Mouse (Mus musculus) lung, adult 2 months (tissue): ENCODE data around the gene Spdya. TPM values are rescaled to one million over a fixed set of nuclear protein-coding genes. Genes with fewer than 3 reads are reported as not detected.

Source experiments
- DNase-seq: peaks from one replicate; pipeline ENCODE4 v3.0.0; 2022
- H3K4me1 ChIP-seq: fragments of 200-500 bp; 2 replicates; pipeline ENCODE4 v1.6.1; 2011; ENCODE audit warnings: low read length; ENCODE audit not compliant: control insufficient read depth, insufficient read depth
- H3K4me3 ChIP-seq: fragments of 200-500 bp; replicated peaks from 2 replicates; pipeline ENCODE3; 2011; ENCODE audit warnings: low read depth, mild to moderate bottlenecking, control low read depth, low read length; ENCODE audit errors: extremely low read depth
- CTCF ChIP-seq: fragments of 200-500 bp; IDR thresholded peaks from 2 replicates; pipeline ENCODE4 v1.5.1; 2011; ENCODE audit warnings: mild to moderate bottlenecking, low read length, control low read depth; ENCODE audit not compliant: insufficient read depth
- POLR2A ChIP-seq: fragments of 200-500 bp; IDR thresholded peaks from 2 replicates; pipeline ENCODE4 v1.6.1; 2011; ENCODE audit warnings: low read depth, mild to moderate bottlenecking, control low read depth, low read length, borderline replicate concordance; ENCODE audit errors: extremely low read depth
- WGBS: fragments of 180-500 bp; shearing (Covaris S2); methylation state at CpG from one replicate; pipeline ENCODE4 v1.1.7; 2018; 5-methylcytosine and 5-hydroxymethylcytosine counted together
- polyA plus RNA-seq: library from polyadenylated mRNA; depleted of rRNA; stranded (reverse); fragments of >200 nt; gene quantifications from 2 replicates; pipeline ENCODE4 v1.2.3, GENCODE M21; 2012

Spdya gene
- polyA plus RNA-seq, 1 experiment: not detected

DNA sequence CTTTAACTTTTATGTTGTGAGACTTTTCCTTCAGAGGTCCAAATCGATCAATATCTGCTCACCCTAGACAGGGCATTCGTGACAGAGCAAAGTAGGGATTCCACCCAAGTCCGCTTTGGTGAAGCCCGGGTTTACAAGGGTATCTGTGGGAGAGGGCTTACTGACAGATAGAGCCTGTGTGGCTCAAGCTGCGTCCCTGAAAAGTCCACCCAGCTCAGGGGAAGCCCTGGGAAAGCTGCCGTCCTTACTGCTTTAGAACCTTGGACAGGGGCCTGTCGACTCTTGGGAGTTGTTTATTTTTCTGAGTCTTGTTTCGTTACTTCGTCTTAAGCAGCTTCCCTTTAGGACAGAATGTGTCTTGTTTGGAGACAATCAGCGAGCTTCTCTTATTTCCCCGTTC lies 1.0 kb downstream of the Spdya start:
- TF ChIP-seq POLR2A (no peak), CTCF (no peak)
- 10% methylated on average over 11 of the region's 11 CpGs for WGBS
- DNase-seq: peak; percentile 5
- H3K4me1 ChIP-seq: no peaks in the 10 kb centered on the region
- H3K4me3 ChIP-seq: no peak overlapping the region

DNA sequence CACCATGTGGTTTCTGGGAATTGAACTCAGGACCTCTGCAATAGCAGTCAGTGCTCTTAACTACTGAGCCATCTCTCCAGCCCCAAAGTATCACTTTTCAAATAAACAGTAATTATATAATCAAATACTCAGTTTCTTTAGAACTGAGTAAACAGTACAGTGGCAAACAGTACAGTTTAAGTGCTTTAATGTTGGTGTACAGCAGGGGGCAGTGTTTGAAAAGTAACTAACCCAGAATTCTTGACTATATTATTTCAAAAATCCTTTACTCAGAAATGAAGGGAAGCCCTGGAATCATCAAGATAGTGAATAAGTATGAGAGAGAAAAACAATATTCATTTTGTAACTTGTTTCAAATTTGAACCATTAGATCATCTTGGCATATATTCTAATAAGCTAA lies 9.8 kb downstream of the Spdya start:
- DNase-seq: no peak
- no peaks in the 10 kb centered on the region for H3K4me1 ChIP-seq

DNA sequence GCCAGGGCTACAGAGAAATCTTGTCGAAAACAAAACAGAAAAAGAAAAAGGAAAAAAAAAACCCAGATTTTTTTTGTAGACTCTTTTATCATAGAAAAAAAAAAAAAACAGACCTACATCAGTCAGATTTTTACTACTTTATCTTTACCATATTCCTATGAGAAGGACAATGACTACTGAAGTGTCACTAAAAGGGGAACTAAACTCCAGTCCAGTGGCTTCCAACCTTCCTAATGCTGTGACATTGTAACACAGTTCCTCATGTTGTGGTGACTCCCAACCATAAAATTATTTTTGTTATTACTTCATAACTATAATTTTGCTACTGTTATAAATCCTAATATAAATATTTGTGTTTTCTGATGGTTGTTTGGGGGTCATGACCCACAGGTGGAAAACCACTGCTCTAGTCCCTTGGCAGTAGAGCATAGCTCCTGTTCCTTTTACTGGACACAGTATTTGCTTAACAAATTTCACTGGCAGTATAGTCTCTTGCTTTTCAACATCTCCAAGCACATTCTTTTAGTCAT lies 27.4 kb downstream of the Spdya start:
- no peaks in the 10 kb centered on the region for H3K4me1 ChIP-seq

More for the DNA sequence above, 9.8 kb downstream of the Spdya start:
- TF ChIP-seq CTCF (no peak), POLR2A (no peak)
- H3K4me3 ChIP-seq: no peak overlapping the region

DNA sequence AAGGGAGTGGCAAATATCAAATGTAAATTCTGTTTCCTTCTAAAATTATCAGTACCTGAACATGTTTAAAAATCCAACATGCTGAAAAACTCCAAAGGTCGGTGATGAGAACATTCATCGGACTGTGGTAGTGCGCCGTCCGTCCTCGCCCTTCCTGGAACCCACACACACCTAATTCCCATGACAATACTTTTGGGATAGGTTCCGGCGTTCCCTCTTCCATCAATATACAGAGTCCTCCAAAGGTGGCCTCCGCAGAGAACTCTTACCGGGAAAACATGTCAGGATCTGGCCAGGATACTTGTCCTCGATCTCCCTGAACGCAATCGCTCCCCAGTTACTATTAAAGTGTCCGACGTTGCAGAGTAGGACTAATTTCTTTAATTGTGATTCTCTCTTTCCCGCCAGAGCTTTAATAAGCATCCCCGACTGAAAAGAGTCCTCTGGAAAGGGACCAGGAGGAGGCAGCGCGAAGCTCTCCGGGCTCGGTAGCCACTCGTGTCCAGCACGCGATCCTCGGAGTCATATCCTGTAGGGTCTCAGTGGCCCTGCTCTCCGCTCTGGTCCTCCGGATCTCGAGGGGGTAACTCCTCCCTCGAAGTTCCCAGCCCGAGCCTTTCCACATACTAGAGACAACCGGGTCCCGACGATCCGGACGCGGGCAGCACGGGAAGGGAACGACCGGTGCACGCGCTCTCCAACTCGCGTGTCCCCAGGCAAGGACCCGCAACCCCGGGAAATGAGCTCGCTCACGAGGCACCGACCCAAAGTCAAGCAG lies 46.2 kb downstream of the Spdya start:
- WGBS: under 1% methylated on average over 48 of the region's 48 CpGs
- DNase-seq: no peak
- Histone ChIP-seq H3K4me1 (peaks cover 10% of the 10 kb centered on the region; the same call in 1 of the 2 replicates), H3K4me3 (peak overlapping the region; percentile 95)
- TF ChIP-seq POLR2A (no peak), CTCF (no peak)

More for the DNA sequence above, 27.4 kb downstream of the Spdya start:
- no peak overlapping the region for H3K4me3 ChIP-seq
- TF ChIP-seq CTCF: no peak
- TF ChIP-seq POLR2A: no peak
- 77% methylated on average over 1 of the region's 1 CpGs for WGBS
- DNase-seq: no peak

DNA sequence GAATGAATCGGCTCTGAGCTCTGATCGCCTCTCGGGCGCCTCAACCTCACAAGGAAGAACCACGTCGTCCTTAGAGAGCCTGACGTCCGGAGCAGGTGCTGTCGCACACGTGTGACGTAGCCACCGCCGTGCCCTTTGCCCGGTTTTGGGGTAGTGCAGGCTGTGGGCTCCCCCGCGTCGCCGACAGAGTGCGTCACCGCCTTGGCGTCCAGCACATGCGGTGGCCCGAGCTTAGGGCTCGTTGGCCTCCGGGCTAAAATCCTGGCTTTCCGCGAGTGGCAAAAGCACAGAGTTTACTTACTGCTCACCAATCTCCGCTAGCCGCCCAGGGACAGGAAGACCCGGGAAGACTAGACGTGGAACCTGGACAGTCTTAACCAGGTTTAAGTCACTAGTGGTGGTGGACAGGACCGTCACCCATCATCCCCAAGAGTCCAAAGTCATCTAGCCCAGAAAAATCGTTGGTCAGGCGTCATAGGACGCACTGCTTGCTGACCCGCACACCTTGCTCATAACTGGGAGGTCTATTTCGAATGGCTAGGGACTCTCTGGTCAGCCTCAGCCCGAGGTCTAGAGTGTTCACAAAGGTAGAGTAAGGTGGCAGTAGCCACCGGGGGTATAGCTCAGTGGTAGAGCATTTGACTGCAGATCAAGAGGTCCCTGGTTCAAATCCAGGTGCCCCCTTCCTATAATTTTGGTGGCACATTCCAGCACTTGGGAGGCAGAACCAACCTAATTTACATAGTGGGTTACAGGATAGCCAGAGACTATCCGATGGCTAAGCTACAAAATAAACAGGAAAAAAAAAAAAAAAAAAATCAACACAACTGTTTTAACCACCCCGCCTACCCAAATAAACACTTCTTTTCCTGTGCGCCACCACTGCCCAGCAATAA lies 47.0 kb downstream of the Spdya start:
- peak; percentile 61; the same call in 1 of the 2 replicates for TF ChIP-seq POLR2A
- no peak for TF ChIP-seq CTCF
- Histone ChIP-seq H3K4me1 (peaks cover 10% of the 10 kb centered on the region; the same call in 1 of the 2 replicates), H3K4me3 (peak overlapping the region; percentile 95)
- peak; percentile 86 for DNase-seq
- WGBS: 4% methylated on average over 42 of the region's 42 CpGs

GRCm38 (mm10) chr17:71615638-71616318 lies 63.9 kb downstream of the Spdya start, which contains the start of gene Wdr43:
Gene Wdr43 (plus strand): TSS chr17:71615895.
- TF ChIP-seq POLR2A (peak; percentile 64), CTCF (no peak)
- peak within 1 kb of the TSS; percentile 91 for H3K4me3 ChIP-seq
- 5% methylated on average over 40 of the region's 40 CpGs for WGBS
- peaks cover 7% of the 10 kb centered on the region for H3K4me1 ChIP-seq
- peak; percentile 94 for DNase-seq

DNA sequence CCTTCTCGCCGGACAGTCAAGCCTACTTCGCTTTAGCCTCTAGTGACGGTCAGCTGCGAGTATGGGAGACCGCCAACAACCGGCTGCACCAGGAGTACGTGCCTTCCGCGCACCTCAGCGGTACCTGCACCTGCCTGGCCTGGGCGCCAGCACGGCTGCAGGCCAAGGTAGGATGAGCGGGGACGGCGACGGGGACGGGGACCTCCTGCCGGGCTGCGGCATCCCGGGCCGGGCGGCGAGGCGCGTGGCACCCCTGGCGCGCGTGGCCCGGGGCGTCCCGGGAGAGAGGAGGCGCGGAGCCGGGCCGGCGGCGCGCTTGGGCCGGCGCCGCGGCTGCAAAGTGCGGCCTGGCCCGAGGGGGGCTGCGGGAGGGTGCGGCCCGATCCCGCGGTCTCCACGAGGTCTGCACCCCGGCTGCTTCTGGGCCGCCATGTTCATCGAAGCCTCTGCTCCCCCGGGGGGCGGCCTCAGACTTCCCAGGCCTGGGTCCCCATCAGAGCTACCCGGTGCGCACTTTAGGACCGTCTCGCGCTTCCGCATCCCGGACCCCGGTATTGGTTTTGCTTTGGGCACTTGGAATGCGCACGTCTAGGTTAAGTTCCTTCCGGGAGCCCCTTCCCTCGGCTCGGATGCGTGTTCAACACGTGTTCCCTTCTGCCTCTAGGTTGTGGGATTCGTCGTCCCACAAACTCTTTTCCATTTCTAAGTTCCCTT lies 64.6 kb downstream of the Spdya start:
- Histone ChIP-seq H3K4me1 (peaks cover 7% of the 10 kb centered on the region), H3K4me3 (peak overlapping the region; percentile 91)
- DNase-seq: peak; percentile 21
- TF ChIP-seq CTCF (no peak), POLR2A (no peak)
- WGBS: under 1% methylated on average over 71 of the region's 73 CpGs

GRCm38 (mm10) chr17:71617033-71617362 lies 65.1 kb downstream of the Spdya start:
- no peak for DNase-seq
- Histone ChIP-seq H3K4me1 (peaks cover 7% of the 10 kb centered on the region), H3K4me3 (peak overlapping the region; percentile 91)
- WGBS: 1% methylated on average over 10 of the region's 10 CpGs
- TF ChIP-seq POLR2A (no peak), CTCF (no peak)

- Histone ChIP-seq H3K4me1 (peaks cover 7% of the 10 kb centered on the region), H3K4me3 (peak overlapping the region; percentile 28)
- no peak for DNase-seq
- 39% methylated on average over 4 of the region's 4 CpGs for WGBS
- no peak for TF ChIP-seq POLR2A
- TF ChIP-seq CTCF: no peak
Measured at GRCm38 (mm10) chr17:71617974-71618373, 66.1 kb downstream of the Spdya start.
